Mouse (Mus musculus) MN1 (cell line): ENCODE results near the gene Pvr.

ENCODE experiments used
- DNase-seq: peaks from one replicate; pipeline ENCODE4 v3.0.0-alpha.2; 2016; ENCODE audit warnings: low spot score

The Pvr gene

GRCm38 (mm10) chr7:19920506-19921261 lies at the start of gene Pvr:
Pvr (minus strand) TSS chr7:19921160.
- peak; percentile 43 for DNase-seq

GRCm38 (mm10) chr7:19970196-19970595 lies 49.2 kb upstream of the Pvr start:
- no peak for DNase-seq

DNA sequence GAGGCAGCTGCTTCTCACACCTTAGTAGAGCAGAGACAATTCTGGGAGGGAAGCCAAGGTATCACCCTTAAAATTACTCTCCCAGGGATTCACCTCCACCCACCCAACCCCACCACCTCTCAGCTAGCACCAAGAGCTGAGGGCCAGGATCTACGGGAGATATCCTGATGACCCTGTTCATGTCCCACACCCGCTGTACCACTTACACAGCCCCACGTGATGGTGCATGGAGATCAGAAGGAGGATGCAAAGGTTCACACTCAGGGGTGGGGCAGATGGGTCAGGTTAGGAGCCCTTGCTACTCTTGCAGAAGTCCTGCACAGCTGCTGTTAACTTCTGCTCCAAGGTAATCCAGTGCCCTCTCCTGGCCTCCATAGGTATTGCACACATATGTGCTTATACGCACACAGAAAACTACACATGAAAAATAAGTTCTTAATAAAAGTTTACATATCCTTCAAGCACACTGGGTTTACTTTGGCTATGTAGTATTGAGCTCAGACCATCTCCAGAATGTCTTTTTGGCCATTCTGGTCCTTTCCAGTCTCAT lies 48.7 kb upstream of the Pvr start:
- no peak for DNase-seq

DNA sequence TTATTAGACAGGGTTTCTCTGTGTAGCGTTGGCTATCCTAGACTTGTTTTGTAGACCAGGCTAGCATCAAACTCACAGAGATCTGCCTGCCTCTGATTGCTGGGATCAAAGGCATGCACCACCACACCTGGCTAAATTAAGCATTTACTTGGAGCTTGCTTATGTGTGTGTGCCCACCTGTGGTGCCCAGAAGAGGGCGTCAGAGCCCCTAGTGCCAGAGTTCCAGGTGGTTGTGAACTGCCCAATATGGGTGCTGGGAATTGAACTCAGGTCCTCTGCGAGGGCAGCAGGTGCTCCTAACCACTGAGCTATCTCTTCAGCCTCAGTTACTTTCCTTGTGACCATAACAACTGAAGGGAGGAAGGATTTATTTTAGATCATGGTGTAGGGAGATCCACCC lies 48.1 kb upstream of the Pvr start:
- DNase-seq: no peak

DNA sequence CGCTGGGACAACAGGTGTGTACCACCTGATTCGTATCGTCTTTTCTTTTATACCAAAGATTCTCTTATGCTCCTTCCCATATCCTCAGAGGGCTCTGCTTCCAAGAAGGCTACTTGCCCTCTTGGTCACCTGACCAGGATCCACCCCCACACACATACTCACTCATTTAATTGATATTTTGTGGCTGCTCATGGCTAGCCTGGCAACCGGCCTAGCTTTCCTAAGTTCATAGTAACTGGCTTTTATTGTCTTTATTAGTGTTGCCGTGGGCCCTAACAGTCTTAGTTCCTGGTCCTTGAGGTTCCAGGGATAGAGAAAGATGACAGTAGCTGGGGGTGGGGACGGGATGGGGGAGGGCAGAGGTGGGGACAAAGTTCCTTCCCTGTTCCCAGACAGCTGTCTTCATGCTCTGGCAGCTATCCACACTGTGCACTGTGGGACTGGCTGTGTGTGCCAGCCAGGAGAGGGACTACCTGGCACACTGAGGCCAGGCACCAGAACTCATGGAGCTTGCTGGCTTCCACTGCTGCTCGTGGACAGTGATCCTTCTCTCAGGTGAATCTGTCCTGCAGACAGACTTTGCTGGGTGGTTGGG lies 44.1 kb upstream of the Pvr start, which contains the start of gene Ceacam20:
TSS of gene Ceacam20 (plus strand) at position 428 of the 595 bp plus-strand sequence.
- DNase-seq: no peak

DNA sequence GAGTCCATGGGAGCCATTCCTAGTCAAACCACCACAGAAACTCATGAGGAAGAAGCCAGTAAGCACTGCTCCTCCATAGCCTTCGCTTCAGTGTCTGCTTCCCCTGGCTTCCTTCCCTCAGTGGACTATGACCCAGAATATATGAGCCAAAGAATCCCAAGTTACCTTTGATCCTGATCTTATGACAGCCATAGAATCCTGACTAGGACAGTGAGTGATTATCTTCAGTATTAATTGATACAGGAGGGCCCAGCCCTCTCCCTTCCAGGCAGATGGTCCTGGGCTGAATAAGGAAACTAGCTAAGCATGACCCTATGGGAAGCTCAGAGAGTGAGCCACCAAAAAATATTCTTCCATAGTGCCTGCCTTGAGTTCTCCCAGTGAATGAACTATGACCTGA lies 41.5 kb upstream of the Pvr start:
- no peak for DNase-seq

GRCm38 (mm10) chr7:19956341-19956781 lies 35.4 kb upstream of the Pvr start:
- DNase-seq: peak; percentile 64

DNA sequence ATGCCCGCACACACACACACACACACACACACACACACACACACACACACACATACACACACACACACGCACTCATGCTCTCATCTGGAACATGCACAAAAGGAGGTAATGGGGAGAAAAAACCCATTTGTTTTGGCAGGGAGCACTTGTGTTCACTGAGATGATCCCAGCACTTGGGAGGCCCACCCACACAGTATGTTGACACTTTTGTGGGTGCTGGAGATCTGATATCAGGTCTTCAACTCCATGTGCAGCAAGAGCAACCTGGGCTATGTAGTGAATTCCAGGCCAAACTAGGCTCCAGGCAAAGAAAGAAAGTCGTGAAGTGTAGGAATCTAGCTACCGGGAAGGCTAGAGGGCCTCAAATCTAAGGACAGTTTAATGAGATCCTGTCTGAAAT lies 34.9 kb upstream of the Pvr start:
- DNase-seq: no peak

GRCm38 (mm10) chr7:19953054-19953453 lies 32.1 kb upstream of the Pvr start:
- no peak for DNase-seq

GRCm38 (mm10) chr7:19952320-19952986 lies 31.5 kb upstream of the Pvr start:
- DNase-seq: no peak

DNA sequence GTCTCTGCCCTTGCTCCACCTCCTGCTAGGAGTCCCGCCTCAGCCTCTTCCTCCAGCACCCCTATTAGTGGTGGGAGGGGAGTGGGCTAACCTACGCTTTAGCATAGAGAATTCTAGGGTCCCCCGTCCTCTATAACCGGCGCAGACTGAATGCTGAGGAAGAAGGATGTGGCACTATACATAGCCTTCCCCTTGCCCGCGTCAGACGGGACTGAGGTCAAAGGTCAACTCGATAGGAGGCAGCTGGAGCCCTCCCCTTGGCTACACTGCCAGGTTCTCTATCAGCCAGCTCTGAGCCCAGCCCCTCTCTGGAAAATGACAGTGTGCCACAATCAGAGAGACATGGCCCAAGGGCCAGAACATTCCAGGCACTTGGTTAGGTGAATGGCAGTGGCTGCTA lies 29.6 kb upstream of the Pvr start, which contains the start of gene Igsf23:
TSS of gene Igsf23 (minus strand) at position 168 of the 400 bp plus-strand sequence.
- no peak for DNase-seq

GRCm38 (mm10) chr7:19949996-19950395 lies 29.0 kb upstream of the Pvr start:
- DNase-seq: no peak

DNA sequence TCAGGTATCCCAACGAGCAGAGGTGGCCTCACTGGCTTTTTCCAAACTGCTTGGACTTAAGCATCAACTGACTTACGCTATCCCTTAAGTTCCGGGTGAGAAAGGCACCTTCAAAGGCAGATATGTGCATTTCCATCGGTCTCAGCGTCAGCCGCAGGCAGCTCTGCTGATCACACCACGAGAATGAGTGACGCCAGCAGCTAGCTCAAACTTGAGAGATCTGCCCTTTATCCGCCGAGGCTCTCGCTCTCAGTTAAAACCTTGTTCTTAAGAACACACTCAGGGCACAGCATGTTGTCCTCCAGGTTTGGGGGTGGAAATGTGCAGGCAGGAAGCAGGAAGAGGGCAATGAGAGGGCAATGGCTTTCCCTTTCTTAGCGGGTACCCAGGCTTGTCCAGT lies 28.0 kb upstream of the Pvr start:
- no peak for DNase-seq

DNA sequence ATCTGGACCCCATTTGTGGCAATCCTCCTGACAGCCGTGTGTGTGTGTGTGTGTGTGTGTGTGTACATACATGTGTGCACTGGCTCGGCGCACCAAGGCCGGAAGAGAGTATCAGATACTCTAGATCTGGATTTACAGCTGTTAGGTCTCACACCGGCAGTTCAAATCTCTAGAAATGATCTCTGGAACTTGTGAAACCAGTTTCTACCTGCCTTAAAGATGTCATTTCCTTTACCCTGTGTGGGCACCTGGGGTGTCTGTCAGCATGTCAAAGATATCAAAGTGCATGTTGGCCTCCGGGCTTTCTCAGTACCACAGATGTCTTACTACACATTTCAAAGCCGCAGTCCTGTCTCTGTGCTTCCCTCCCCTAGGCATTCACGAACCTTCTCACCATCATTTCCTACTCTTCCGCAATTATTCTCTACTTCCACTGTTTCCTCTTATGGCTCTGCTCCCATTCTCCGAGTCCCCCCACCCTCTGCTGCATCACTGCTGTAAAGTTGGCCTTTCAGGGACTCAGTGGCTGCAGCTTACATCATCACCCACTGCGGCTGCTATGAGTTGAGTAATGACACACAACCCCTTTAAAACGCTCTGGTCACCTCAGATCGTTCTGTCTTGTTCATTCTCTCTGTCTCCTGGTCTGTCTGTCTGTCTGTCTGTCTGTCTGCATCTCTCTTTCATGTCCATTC lies 25.0 kb upstream of the Pvr start:
- DNase-seq: no peak

DNA sequence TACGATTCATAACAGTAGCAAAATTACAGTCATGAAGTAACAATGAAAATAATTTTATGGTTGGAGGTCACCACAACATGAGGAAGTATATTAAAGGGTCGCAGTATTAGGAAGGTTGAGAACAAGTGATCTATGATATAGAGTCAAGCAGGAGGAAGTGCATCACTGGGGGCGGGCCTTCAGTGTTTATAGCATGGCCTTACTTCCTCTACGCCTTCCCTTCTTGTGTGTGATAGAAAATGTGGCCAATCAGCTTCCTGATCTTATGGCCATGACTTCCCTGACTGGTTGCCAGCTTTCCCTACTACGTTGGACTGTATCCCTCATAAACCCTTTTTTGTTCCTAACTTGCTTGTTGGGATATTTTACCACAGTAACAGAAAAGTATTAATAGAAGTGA lies 24.2 kb upstream of the Pvr start:
- DNase-seq: no peak

- no peak for DNase-seq
Observed at GRCm38 (mm10) chr7:19944709-19945108, 23.7 kb upstream of the Pvr start.

DNA sequence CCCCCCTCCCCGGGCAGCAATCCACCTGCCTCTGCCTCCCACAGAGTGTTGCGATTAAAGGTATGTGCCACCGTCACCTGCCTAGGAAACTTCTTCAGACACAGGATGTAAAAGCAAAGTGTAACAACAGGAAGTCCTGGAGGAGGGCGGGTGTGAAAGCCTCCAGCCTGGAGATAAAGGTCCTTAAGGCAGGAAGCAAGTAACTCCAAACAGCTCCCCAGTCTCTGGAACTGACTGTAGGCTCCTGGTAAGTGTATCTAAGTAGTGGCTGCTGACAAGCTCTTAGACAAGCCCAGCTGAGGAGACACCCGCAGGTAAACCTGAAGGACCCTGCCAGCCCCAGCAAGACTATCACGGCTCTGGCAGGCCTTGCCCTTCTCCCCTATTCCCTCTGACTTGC lies 19.3 kb upstream of the Pvr start:
- no peak for DNase-seq

GRCm38 (mm10) chr7:19939555-19940235 lies 18.7 kb upstream of the Pvr start:
- peak; percentile 45 for DNase-seq

DNA sequence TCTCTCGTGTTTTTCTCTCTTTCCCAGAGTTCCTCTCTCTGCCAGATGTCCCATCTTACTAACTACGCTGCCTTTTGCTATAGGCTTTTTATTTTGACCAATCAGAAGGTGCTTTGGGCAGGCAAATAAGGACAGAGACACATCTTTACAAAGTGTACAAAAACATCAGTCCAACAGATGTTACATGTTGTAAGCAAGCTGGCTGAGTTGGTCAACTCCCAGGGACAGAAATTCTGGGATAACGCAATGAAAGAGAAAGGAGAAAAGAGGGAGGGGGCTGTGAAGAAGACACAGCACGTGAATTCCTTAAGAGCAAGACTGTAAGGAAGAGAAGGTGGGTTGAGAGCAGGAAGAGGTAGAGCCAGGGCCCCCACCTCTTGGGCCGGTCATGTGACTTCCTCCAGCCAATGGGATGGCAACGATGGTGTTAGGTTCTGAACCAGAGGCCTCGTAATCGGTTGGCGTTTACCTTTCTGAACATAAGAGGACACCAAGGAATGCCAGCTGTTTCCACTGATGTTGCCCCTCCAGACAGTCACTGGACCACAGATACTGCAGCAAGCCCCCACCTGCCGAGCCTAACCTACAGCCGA lies 16.4 kb upstream of the Pvr start:
- no peak for DNase-seq

DNA sequence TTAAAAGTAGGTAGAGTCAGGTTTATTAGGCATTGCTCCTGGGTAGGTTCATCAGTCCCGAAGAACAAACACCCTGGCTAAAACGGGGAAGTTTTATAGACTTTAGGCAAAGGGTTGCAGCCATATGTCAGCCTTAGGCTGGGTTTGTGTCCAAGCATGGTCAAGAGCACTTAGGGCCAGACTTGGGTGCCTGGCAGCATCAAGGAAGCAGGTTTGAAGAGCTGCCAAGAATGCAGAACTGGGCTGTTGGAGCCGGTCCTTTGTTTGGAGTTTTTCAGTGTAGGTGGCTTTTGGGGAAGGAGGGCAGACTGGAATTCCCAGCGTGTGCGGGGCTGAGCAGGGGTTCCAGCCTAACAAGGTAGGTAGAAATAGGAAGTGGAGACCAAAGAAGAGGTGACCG lies 15.0 kb upstream of the Pvr start:
- DNase-seq: no peak

GRCm38 (mm10) chr7:19935171-19935751 lies 14.3 kb upstream of the Pvr start:
- DNase-seq: no peak
